Mouse (Mus musculus) heart, postnatal 14 days (tissue): ENCODE data around the gene 1700015F17Rik. TPM values are rescaled to one million over a fixed set of nuclear protein-coding genes. Genes with fewer than 3 reads are reported as not detected.

ENCODE experiments used
- DNase-seq, 2 experiments: peaks; one replicate each; pipeline ENCODE4 v3.0.0; 2021 to 2022
- intact Hi-C: fragments of 180-260 bp; cut with DNase I; formaldehyde crosslinking; loops from one replicate; pipeline ENCODE4 v1.15.1; 2025
- long read RNA-seq, 2 experiments: library from polyadenylated mRNA; stranded (forward); transcript quantifications; one replicate each; pipeline ENCODE4 v2.0.0; 2021
- total RNA-seq, 2 experiments: library from RNA; stranded (reverse); gene quantifications; 2 replicates each; pipeline ENCODE4 v1.2.3; 2021

Gene 1700015F17Rik
- not detected for total RNA-seq
- long read RNA-seq, experiment 1, result 0 reads
- long read RNA-seq, experiment 2, result 0 reads

DNA sequence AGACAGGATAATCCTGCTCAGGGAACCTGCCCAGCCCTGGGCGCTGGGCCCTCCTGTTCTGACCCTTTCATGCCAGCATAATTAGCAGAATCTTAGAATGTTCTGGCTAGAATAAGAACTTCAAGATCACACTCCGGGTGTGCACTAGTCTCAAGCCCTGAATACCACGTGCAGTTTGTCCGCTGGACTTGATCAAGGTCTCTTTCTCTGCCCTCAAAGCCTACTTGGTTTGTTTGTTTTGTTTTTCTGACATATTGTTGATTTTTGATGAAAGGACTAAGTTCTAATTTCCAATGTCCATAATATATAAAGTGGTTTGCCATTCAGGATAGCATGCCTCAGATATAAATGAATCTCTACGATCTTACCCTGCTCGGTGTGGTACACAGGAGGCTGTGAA lies at the start of gene 1700015F17Rik:
Gene 1700015F17Rik (minus strand): TSS at position 101 of the 400 bp plus-strand sequence.
- DNase-seq, result no peak
- intact Hi-C loops, result no loop called here

DNA sequence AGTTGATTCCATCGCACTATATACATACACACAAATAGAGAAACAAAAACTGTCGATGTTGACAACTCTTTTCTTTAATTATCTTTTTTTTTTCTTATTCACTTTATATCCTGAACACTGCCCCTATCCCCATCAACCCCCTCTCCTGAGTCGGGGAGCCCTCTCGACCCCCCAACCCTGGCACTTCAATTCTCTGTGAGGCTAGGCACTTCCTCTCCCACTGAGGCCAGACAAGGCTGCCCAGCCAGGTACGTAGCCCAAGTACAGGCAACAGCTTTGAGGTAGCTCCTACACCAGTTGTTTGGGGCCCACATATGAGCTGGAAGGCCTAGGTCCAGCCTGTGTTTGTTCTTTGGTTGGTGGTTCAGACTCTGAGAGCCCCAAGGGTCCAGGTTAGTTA lies 36.5 kb upstream of the 1700015F17Rik start:
- intact Hi-C loops, result loop anchor here (5.0 kb wide), 1 partner anchor 42 kb away; the partner anchor contains the start of gene Gtpbp10
- no peak for DNase-seq

DNA sequence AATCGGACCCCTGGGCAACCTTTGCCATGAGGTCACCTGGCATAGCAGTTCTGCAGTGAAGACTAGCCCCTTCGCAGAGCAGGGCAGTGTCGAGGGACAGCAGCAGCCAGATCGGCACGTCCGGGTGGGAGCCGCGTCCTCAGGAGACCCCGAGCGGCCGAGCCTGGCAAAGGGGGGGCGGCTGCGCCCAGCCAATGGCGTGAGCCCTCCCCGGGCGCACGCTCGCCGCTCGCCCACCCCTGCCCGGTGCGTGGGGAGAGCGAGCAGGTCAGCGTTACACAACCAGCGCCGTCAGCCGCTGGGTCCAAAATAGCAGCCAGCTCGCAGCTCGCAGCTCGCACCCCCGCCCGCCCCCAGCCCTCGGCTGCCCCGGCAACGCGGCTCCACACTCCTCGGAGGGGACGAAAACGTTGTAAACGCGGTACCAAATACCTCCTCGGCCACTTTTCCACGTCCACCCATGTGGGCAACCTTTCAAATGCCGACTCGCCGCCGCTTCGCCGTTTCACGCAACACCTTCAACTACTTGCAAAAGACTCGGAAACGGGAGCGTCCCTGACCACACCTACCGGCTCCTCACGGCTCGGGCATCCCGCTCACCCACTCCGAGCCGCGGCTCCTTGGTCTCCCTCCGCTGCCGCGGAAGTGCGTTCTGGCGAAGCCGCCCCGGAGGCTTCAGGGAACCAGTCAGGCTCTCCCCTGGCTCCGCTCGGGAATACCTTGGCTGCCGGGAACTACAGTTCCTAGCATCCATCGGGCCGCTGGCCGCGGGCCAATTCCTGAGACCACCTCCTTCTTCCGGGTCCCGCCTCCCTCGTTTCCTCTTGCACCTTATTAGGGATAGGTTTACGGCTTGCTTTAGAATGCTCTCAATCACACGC lies 35.5 kb upstream of the 1700015F17Rik start, which contains the start of gene Cldn12:
Gene Cldn12 (minus strand): TSS at position 763 of the 881 bp plus-strand sequence.
- intact Hi-C loops, result loop anchor here (5.0 kb wide), 1 partner anchor 43 kb away; the partner anchor contains the start of gene Gtpbp10

DNA sequence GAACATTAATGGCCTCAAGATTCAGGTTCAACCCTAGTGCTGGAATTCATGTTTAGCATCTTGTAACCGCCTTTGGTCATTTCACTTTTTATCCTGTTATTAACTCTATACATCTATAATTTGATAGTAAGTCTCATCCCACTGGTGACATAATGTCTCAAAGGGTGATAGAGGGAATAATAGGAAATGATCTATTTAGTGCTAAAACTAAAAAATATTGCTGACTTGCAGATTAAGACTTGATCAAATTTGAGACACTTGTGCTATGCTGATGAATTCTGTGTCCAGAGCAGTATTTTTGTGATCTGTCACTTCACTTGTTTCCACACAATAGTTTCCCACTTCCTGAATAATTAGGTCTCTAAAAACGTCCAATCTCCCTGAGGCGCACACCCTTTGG lies 32.5 kb upstream of the 1700015F17Rik start:
- intact Hi-C loops, result no loop called here

More for the DNA sequence above, 35.5 kb upstream of the 1700015F17Rik start, which contains the start of gene Cldn12:
- DNase-seq, result peak; percentile 97

DNA sequence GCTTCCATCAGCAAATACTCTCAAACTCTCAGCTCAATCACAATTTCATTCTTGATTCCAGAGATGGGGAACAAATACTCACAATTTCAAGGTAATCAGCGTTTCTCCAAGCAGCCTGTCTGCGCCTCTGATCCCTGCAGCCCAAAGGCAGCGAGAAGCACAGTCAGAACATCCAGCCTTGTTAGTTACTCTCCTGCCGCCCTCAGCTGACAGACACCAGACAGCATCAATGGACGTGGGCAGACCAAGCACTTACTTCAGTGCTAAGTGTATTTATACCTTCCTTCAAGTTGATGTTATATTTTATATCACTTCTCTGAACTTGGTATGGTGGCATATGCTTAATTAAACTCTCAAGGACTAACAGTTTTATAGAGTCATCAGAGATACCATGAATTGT lies 32.0 kb upstream of the 1700015F17Rik start:
- intact Hi-C loops, result no loop called here
- DNase-seq, result no peak

More for the DNA sequence above, 32.5 kb upstream of the 1700015F17Rik start:
- DNase-seq, result no peak

DNA sequence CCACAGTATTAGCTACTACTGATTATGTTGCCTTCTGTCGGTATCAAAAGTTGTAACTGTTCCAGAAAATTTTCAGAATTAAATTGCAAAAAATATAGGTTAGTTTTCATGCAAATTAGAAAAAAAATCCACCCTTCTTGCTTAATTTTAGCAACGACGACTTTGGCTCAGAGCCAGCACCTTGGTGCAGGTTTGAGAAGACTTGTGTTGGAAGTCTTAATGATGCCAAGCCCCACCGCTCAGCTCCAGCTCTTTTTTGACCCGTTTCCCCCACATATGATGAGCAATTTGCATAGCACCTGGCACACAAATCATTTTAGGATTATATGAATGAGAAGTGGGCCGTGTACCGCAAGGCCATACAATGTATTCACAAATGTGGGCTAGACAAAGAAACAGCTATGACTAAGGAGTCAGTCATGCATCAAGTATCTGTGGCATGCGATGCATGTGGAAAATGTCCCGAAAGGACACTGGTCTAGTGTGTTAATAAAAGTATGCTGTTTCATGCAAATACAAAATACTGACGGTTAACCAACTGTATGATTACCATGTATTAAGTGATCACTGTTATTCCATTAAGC lies 31.5 kb upstream of the 1700015F17Rik start:
- intact Hi-C loops, result no loop called here

DNA sequence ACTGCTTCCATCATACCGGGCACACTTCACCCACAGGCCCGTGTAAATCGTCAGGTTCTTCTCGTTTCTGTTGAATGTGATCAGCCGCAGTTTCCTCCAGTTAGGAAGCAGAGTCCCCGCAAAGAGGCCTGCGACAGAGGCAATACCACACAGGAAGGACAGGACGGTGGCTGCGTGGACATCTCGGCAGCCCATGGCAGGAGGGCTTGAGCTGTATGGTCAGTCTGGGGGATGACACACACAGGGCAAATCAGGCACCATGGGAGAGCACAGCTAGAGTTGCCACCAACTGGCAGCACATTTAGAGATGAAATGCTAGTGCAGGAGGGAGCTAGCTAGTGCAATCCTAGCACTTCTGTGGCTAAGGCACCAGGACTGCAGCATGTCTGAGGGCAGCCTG lies 29.3 kb upstream of the 1700015F17Rik start:
- no peak for DNase-seq
- intact Hi-C loops, result no loop called here

More for the DNA sequence above, 31.5 kb upstream of the 1700015F17Rik start:
- no peak for DNase-seq

DNA sequence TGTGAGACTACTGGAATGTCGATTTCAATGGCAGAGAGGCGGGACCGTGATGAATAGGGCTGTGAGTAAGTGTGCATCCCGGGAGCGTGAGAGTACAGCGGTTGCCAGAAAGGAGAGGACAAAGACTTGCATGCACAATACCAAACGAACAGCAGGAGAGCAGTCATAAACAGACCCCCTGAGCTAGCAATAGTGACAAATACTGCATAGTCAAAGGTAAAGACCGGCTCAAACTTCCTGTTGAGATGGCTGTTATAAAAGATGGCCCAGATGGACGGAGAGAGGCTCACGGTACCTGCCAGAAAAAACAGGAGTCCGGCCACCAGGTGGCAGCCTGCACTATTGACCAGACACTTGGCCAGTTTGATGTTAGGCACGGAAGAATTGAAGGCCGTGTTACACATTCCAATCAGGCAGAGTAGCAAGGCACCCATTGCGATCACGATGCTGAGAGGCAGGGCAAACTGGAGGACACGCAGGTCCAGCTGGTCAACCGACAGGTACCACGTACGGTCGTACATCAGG lies 28.8 kb upstream of the 1700015F17Rik start:
- DNase-seq, result peak; percentile 56 to 74
- intact Hi-C loops, result no loop called here

DNA sequence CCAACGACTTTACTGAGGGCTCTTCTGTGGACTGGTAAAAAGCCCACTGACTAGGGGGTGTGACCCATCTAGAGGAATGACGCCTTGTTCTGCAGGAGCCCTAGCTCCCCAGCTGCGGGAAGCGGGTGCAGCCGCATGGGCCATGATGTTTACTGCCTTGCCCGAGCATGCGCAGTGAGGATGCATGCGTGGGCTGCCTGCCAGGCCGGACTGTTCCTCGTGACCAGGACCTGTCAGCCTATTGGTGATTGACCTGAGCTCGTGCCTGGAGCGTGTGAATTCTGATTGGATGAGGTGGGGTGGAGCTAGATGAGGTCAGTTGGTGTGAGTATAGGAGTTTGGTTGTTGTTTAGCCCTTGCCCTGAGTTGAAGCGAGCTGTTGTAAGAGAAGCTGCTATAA lies 25.5 kb upstream of the 1700015F17Rik start:
- no peak for DNase-seq
- intact Hi-C loops, result no loop called here

DNA sequence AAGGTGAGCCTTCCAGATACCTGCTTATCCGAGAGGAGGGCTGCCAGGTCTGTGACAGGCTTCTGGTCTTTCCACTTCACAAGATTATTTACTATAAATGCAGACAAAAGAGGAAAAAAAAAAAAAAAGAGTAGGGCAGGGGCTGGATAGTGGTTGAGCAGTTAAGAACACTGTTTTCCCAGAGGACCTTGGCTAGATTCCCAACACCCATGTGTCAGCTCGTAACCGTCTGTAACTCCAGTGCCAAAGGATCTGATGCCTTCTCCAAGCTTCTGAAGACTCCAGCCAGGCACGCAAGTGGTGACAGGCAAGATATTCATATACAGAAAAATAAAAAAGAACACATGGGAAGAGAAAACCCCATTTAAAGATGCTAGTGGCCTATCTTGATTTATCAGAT lies 24.4 kb upstream of the 1700015F17Rik start:
- DNase-seq, result no peak
- intact Hi-C loops, result no loop called here

DNA sequence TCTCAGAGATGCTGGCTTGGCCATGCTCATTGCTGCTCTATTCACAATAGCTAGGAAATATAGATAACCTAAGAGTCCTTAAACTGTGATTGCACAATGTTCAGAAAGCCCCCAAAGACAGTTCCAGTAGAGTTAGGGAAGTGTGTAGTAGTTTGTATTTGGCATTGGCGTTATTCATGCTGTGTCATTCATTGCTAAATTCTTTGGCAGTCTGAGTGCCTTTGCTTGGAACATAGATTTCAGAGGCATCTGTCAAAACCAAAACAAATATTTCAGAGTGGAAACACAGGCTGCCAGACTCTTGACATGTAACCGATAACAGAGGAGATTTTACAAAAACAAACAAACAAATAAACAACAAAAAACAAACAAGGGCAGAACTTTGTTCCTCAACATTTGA lies 22.6 kb upstream of the 1700015F17Rik start:
- no peak for DNase-seq
- intact Hi-C loops, result no loop called here

DNA sequence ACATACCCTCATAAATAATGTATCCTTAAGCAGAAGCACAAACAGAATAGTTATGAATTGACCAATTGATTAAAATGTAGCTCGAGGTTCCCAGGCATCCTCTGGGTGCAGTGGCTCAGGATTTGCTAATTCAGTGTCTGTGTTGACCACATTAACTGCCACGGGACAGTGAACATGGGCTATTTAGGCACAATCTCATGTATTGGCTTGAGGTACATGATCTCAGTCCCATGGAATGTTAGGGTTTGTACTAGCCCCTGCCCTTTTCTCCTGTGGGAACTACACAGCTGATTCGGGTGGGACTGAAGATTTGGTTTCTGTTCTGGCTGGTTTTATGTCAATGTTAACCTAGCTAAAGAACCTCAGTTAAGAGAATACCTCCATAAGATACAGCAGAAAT lies 17.4 kb upstream of the 1700015F17Rik start:
- no peak for DNase-seq
- intact Hi-C loops, result loop anchor here (5.0 kb wide), 1 partner anchor 151 kb away; no protein-coding TSS in a partner anchor

DNA sequence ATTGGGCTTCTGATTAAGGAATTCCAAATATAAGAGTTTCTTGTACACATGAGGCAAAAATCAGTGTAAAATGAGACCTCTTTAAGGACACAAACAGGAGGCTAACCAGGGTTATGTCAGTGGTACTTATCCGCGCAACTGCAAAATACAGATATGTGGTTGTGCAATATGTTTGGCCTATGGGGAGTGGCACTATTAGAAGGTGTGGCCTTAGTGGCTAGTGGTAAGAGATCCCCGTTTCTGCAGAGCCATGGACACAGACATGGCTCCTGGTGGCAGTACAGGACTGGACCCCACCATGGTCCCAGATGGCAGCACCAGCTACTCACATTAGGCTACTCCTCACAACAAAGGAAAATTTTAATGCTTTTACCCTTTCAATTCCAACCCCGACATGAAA lies 16.1 kb upstream of the 1700015F17Rik start:
- intact Hi-C loops, result loop anchor here (5.0 kb wide), 1 partner anchor 152 kb away; no protein-coding TSS in a partner anchor
- DNase-seq, result no peak

DNA sequence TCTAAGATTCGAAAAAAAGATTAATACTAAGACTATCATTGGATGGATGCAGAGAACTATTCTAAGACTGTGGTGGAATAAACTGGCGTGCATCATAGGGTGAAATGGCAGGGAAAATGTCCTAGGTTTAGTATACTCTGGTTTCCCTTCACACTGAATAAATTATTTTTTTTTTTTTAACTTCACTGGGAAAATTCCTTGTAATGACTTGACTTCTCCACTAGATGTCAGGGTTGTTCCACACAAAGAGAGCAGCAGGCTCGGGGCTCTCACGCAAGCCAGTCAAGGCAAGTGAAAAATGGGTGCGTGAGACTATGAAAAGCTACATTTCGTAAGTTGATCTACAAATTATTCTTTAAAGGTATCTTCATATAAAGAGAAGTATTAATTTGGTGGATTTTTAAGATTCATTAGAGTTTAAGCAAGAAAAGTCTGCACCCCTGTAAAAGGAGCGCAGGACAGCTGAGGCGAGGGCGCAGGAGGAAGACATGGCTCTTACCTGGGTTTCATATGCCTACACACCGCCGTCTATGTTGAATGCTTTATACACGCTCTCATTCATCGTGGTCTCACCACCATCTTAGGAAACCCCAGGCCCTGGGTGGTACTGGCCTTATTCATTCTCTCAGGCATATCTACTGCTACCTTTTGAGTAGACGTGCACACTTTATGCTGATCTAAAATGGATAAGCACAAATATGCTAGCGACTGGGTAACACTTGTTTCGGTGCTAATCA lies 15.5 kb upstream of the 1700015F17Rik start:
- peak in 1 of 2 experiments; percentile 48 for DNase-seq
- intact Hi-C loops, result loop anchor here (1.0 to 5.0 kb wide), 2 partner anchors 153 to 256 kb away; no protein-coding TSS in a partner anchor

DNA sequence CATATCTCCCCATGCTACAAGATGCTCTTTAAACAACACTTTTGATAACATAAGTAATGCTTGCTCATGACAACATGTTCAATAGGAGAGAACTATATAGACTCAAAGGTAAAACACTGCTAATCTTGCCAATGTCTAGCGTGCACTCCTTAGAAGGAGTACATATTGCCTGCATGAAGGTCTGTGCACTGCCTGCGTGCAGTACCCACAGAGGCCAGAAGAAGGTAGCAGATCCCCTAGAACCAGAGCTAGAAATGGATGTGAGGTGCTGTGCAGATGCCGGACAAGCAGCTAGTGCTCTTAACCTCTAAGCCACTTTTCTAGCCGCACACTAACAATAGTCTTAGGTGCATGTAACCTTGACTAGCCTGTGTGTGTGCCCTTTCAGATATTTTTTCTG lies 13.2 kb upstream of the 1700015F17Rik start:
- no peak for DNase-seq
- intact Hi-C loops, result no loop called here

DNA sequence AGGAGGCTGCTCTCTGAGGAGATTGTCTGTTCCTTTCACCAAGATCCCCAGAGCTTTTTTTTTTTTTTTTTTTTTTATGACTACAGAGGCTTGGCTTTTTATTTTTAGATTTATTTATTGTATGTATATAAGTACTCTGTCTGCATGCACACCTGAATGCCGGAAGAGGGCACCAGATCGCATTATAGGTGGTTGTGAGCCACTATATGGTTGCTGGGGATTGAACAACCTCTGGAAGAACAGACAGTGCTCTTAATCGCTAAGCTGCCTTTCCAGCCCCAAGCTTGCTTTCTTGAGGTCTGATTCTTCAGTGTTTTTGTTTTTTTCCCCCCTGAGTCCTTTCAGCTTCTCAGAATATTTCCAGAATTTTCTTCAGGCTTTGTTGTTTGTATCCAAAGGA lies 7.1 kb upstream of the 1700015F17Rik start:
- intact Hi-C loops, result loop anchor here (10.0 kb wide), 1 partner anchor 221 kb away; no protein-coding TSS in a partner anchor
- no peak for DNase-seq

DNA sequence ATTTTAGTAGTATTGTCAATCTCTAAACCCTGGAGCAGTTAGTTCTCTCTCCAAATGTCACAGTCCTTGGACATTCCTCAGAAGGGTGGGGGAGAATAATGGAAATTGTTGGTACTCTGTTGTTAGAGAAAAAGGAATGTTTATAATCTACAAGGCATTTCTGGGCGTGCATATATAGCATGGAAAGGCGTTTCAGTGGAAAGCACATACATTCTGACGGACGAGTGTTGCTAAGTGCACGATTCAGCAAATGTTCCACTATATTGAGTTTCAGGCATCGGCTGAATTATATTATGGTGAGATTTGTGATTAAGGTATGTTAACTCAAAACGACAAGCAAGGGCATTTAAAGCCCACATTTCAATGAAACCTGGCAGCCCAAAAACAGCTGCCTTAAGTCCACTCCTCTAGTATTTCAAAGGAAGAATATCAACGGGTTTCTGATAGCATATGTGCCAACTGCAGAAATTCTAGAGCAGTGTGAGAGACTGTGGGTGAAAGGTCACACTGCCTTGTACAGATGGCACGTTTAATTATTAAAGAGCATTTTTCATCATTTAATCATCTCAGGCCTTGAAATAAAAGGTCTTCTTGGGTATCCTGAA lies 4.4 kb upstream of the 1700015F17Rik start:
- intact Hi-C loops, result loop anchor here (5.0 to 10.0 kb wide), 2 partner anchors 101 to 219 kb away; no protein-coding TSS in a partner anchor
- DNase-seq, result no peak

DNA sequence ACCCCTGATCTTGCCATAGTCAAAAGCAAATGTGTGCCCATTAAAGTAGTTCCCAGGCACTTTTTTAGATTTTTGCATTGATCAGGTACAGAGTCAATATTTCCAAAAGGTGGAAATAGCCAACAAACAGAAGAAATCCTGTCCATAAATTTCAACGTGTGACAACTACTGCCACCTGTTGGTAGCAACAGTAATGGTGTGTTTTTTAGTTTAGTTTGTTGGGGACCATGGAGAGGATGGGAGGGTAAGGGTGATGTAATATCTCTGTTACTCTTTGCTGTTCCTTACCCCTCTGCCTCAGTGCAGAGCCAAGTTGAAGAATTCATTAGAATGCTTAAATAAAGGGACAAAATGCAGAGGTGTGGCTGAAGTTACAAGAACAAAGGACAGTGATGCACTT lies 2.7 kb upstream of the 1700015F17Rik start:
- intact Hi-C loops, result loop anchor here (1.0 to 10.0 kb wide), 3 partner anchors 99 to 519 kb away; no protein-coding TSS in a partner anchor
- DNase-seq, result peak in 1 of 2 experiments; percentile 55

DNA sequence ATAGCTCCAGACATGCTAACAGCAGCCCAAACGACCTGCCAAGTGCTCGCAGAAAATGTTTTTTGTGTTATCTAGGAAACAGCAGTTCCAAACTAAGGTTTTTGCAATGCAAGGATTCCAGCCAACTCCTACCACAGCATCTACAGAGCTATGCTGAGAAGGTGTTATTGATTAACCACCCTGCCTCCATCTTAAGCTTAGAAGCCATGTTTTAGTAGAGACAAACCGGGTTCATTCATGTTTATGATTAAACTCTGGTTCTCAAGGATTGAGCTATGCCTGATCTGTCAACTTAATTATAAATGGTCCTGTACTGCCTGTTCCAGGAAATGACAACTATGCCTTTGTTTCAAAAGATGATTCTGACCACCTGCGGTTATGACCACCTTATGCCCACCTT lies 2.8 kb downstream of the 1700015F17Rik start:
- DNase-seq, result no peak
- intact Hi-C loops, result no loop called here

DNA sequence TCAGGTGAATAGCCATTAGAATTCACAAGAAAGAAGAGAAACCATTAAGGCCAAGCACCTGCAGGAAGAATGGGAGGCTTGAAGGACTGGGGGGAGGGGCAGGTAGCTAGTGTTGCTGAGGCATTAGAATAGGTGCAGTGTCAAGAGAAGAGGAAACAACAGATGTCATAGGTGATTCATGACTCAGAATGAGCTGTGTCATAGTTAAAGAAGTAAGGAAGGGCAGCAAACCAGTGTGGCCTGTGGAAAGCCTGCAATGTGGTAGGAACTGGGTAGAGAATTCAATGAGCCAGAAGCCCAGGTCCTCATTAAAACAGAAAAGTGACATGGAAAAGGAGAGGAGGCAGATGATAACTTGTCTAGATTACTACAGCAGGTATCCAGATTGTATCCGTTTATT lies 13.7 kb downstream of the 1700015F17Rik start:
- DNase-seq, result no peak
- intact Hi-C loops, result no loop called here
